Mouse (Mus musculus) neural tube, embryonic 14.5 days (tissue): ENCODE data around the gene Smc5. TPM values are rescaled to one million over a fixed set of nuclear protein-coding genes. Genes with fewer than 3 reads are reported as not detected.

Source experiments
- ATAC-seq: fragments of 200-750 bp; cut with Nextera tagmentation; 2 replicates; pipeline ENCODE4 v1.8.0; 2017; ENCODE audit warnings: low read depth, mild to moderate bottlenecking, moderate TSS enrichment, moderate library complexity
- H3K27ac ChIP-seq: fragments of 300-500 bp; sonication (generic); 2 replicates; pipeline ENCODE4 v1.5.1; 2014; ENCODE audit warnings: low read depth, mild to moderate bottlenecking, control low read depth, low read length, moderate library complexity, mixed read lengths
- H3K27me3 ChIP-seq: fragments of 300-500 bp; sonication (generic); 2 replicates; pipeline ENCODE4 v1.6.1; 2014; ENCODE audit warnings: low read length; ENCODE audit not compliant: control insufficient read depth, insufficient read depth
- H3K36me3 ChIP-seq: fragments of 300-500 bp; sonication (generic); 2 replicates; pipeline ENCODE4 v1.6.1; 2014; ENCODE audit warnings: low read length, mixed read lengths; ENCODE audit not compliant: control insufficient read depth, insufficient read depth
- H3K4me1 ChIP-seq: fragments of 300-500 bp; sonication (generic); 2 replicates; pipeline ENCODE4 v1.6.1; 2014; ENCODE audit warnings: low read length; ENCODE audit not compliant: control insufficient read depth, insufficient read depth
- H3K4me2 ChIP-seq: fragments of 300-500 bp; sonication (generic); 2 replicates; pipeline ENCODE4 v1.6.1; 2014; ENCODE audit warnings: mild to moderate bottlenecking, low read depth, low read length, control low read depth
- H3K4me3 ChIP-seq: fragments of 300-500 bp; sonication (generic); 2 replicates; pipeline ENCODE4 v1.5.1; 2014; ENCODE audit warnings: low read depth, low read length, control low read depth, mixed read lengths
- H3K9ac ChIP-seq: fragments of 300-500 bp; sonication (generic); replicated peaks from 2 replicates; pipeline ENCODE4 v1.6.1; 2014; ENCODE audit warnings: low read depth, mild to moderate bottlenecking, control low read depth, low read length, mixed read lengths
- H3K9me3 ChIP-seq: fragments of 300-500 bp; sonication (generic); 2 replicates; pipeline ENCODE4 v1.6.1; 2016; ENCODE audit warnings: low read length; ENCODE audit not compliant: control insufficient read depth
- WGBS: fragments of 180-500 bp; shearing (Covaris S2); extraction: QIAGEN DNeasy Blood & Tissue Kit; methylation state at CpG from one replicate; pipeline ENCODE4 v1.1.7; 2014; 5-methylcytosine and 5-hydroxymethylcytosine counted together
- polyA plus RNA-seq: library from polyadenylated mRNA; unstranded; fragments of >200 nt; fragmentation: Nextera tagmentation; extraction: Ambion mirVana; gene quantifications from 2 replicates; pipeline ENCODE4 v1.2.1, GENCODE M21; 2014

Smc5 gene
- polyA plus RNA-seq: 33.1 and 35.6 TPM in 2 replicates

- H3K27ac ChIP-seq: peak within 1 kb of the TSS; percentile 28; the same call in 1 of the 2 replicates
- H3K4me1 ChIP-seq: peaks cover 8% of the 10 kb centered on the region
- under 1% methylated on average over 58 of the region's 69 CpGs for WGBS
- peak within 1 kb of the TSS; percentile 87 for H3K9ac ChIP-seq
- peak; percentile 96 for ATAC-seq
- peak within 1 kb of the TSS; percentile 78 for H3K4me2 ChIP-seq
- no peaks in the 10 kb centered on the region for H3K27me3 ChIP-seq
- no peaks in the 10 kb centered on the region for H3K9me3 ChIP-seq
- no peaks in the 10 kb centered on the region for H3K36me3 ChIP-seq
- peak within 1 kb of the TSS; percentile 88 for H3K4me3 ChIP-seq
These were observed at the start of gene Smc5 for GRCm38 (mm10) chr19:23273355-23274053. Gene Smc5 (minus strand): TSS chr19:23273897.

GRCm38 (mm10) chr19:23323107-23323506, 49.4 kb upstream of the Smc5 start:
- Histone ChIP-seq H3K4me3 (no peak overlapping the region), H3K27me3 (no peaks in the 10 kb centered on the region), H3K4me1 (no peaks in the 10 kb centered on the region), H3K9ac (no peak overlapping the region), H3K27ac (no peak overlapping the region), H3K9me3 (no peaks in the 10 kb centered on the region), H3K36me3 (no peaks in the 10 kb centered on the region), H3K4me2 (no peak overlapping the region)
- WGBS: 87% methylated on average over 3 of the region's 3 CpGs
- no peak for ATAC-seq

GRCm38 (mm10) chr19:23317989-23318358, 44.3 kb upstream of the Smc5 start:
- Histone ChIP-seq H3K4me3 (no peak overlapping the region), H3K4me1 (peaks cover 3% of the 10 kb centered on the region; the same call in 1 of the 2 replicates), H3K4me2 (no peak overlapping the region), H3K36me3 (no peaks in the 10 kb centered on the region), H3K9ac (no peak overlapping the region), H3K9me3 (no peaks in the 10 kb centered on the region), H3K27me3 (no peaks in the 10 kb centered on the region), H3K27ac (peak overlapping the region; percentile 48)
- 0 out of 2 replicates have a peak, but pooled peaks have one; percentile 41 for ATAC-seq
- 77% methylated on average over 5 of the region's 5 CpGs for WGBS

- H3K36me3 ChIP-seq: no peaks in the 10 kb centered on the region
- peak overlapping the region; percentile 48 for H3K27ac ChIP-seq
- H3K4me1 ChIP-seq: peaks cover 3% of the 10 kb centered on the region; the same call in 1 of the 2 replicates
- peak; percentile 73; the same call in 1 of the 2 replicates for ATAC-seq
- 49% methylated on average over 5 of the region's 5 CpGs for WGBS
- H3K9ac ChIP-seq: no peak overlapping the region
- no peak overlapping the region for H3K4me3 ChIP-seq
- no peaks in the 10 kb centered on the region for H3K27me3 ChIP-seq
- H3K4me2 ChIP-seq: no peak overlapping the region
- H3K9me3 ChIP-seq: no peaks in the 10 kb centered on the region
These were observed 43.7 kb upstream of the Smc5 start for GRCm38 (mm10) chr19:23317295-23317988.

- no peak overlapping the region for H3K4me3 ChIP-seq
- 71% methylated on average over 5 of the region's 5 CpGs for WGBS
These were observed 43.2 kb upstream of the Smc5 start for GRCm38 (mm10) chr19:23316851-23317250.

GRCm38 (mm10) chr19:23309979-23310378, 36.3 kb upstream of the Smc5 start:
- Histone ChIP-seq H3K4me2 (no peak overlapping the region), H3K4me1 (no peaks in the 10 kb centered on the region), H3K27me3 (no peaks in the 10 kb centered on the region), H3K4me3 (no peak overlapping the region), H3K27ac (no peak overlapping the region), H3K9ac (no peak overlapping the region), H3K36me3 (no peaks in the 10 kb centered on the region), H3K9me3 (no peaks in the 10 kb centered on the region)
- WGBS: 89% methylated on average over 2 of the region's 2 CpGs
- no peak for ATAC-seq

More at GRCm38 (mm10) chr19:23316851-23317250, 43.2 kb upstream of the Smc5 start:
- no peaks in the 10 kb centered on the region for H3K9me3 ChIP-seq
- H3K4me1 ChIP-seq: peaks cover 3% of the 10 kb centered on the region; the same call in 1 of the 2 replicates
- H3K27me3 ChIP-seq: no peaks in the 10 kb centered on the region
- H3K9ac ChIP-seq: no peak overlapping the region
- no peak overlapping the region for H3K4me2 ChIP-seq
- no peak for ATAC-seq
- H3K27ac ChIP-seq: no peak overlapping the region; the same call in 1 of the 2 replicates
- H3K36me3 ChIP-seq: no peaks in the 10 kb centered on the region

GRCm38 (mm10) chr19:23306671-23307070, 33.0 kb upstream of the Smc5 start:
- no peaks in the 10 kb centered on the region for H3K9me3 ChIP-seq
- H3K4me3 ChIP-seq: no peak overlapping the region
- no peaks in the 10 kb centered on the region for H3K27me3 ChIP-seq
- no peaks in the 10 kb centered on the region for H3K4me1 ChIP-seq
- 88% methylated on average over 7 of the region's 7 CpGs for WGBS
- ATAC-seq: no peak
- no peak overlapping the region for H3K9ac ChIP-seq
- no peaks in the 10 kb centered on the region for H3K36me3 ChIP-seq
- no peak overlapping the region for H3K27ac ChIP-seq
- no peak overlapping the region for H3K4me2 ChIP-seq

GRCm38 (mm10) chr19:23299987-23300386, 26.3 kb upstream of the Smc5 start:
- Histone ChIP-seq H3K9ac (no peak overlapping the region), H3K4me1 (no peaks in the 10 kb centered on the region), H3K27me3 (no peaks in the 10 kb centered on the region), H3K4me2 (no peak overlapping the region), H3K4me3 (no peak overlapping the region), H3K36me3 (no peaks in the 10 kb centered on the region), H3K9me3 (no peaks in the 10 kb centered on the region), H3K27ac (no peak overlapping the region)
- ATAC-seq: no peak
- 82% methylated on average over 3 of the region's 3 CpGs for WGBS

GRCm38 (mm10) chr19:23298917-23299316, 25.2 kb upstream of the Smc5 start:
- no peak overlapping the region for H3K9ac ChIP-seq
- H3K27ac ChIP-seq: no peak overlapping the region
- H3K4me3 ChIP-seq: no peak overlapping the region
- no peaks in the 10 kb centered on the region for H3K9me3 ChIP-seq
- 85% methylated on average over 1 of the region's 1 CpGs for WGBS
- ATAC-seq: no peak
- H3K36me3 ChIP-seq: no peaks in the 10 kb centered on the region
- H3K27me3 ChIP-seq: no peaks in the 10 kb centered on the region
- no peak overlapping the region for H3K4me2 ChIP-seq
- no peaks in the 10 kb centered on the region for H3K4me1 ChIP-seq
